Mouse (Mus musculus) liver, embryonic 16.5 days (tissue): Measurements from ENCODE around the gene Rpl19. TPM values are rescaled to one million over a fixed set of nuclear protein-coding genes. Genes with fewer than 3 reads are reported as not detected.

Experiments used
- ATAC-seq: fragments of 200-750 bp; cut with Nextera tagmentation; 2 replicates; pipeline ENCODE4 v1.8.0; 2017; ENCODE audit warnings: low read depth, mild to moderate bottlenecking, moderate number of reproducible peaks, moderate library complexity
- H3K27ac ChIP-seq: fragments of 300-500 bp; sonication (generic); 2 replicates; pipeline ENCODE4 v1.5.1; 2014; ENCODE audit warnings: mild to moderate bottlenecking, low read length
- H3K27me3 ChIP-seq: fragments of 300-500 bp; sonication (generic); 2 replicates; pipeline ENCODE4 v1.6.1; 2014; ENCODE audit warnings: low read depth, low read length, mixed read lengths; ENCODE audit not compliant: control insufficient read depth, insufficient read depth
- H3K36me3 ChIP-seq: fragments of 300-500 bp; sonication (generic); 2 replicates; pipeline ENCODE4 v1.6.1; 2014; ENCODE audit warnings: mild to moderate bottlenecking; ENCODE audit not compliant: control insufficient read depth, insufficient read depth
- H3K4me1 ChIP-seq: fragments of 300-500 bp; sonication (generic); 2 replicates; pipeline ENCODE4 v1.6.1; 2014; ENCODE audit warnings: low read depth, low read length, mixed read lengths; ENCODE audit not compliant: control insufficient read depth
- H3K4me2 ChIP-seq: fragments of 300-500 bp; sonication (generic); 2 replicates; pipeline ENCODE4 v1.6.1; 2014; ENCODE audit warnings: low read depth, low read length, mixed read lengths
- H3K4me3 ChIP-seq: fragments of 300-500 bp; sonication (generic); 2 replicates; pipeline ENCODE4 v1.5.1; 2014; ENCODE audit warnings: low read depth, mild to moderate bottlenecking, low read length
- H3K9ac ChIP-seq: fragments of 300-500 bp; sonication (generic); 2 replicates; pipeline ENCODE4 v1.6.1; 2014; ENCODE audit warnings: low read depth, low read length
- H3K9me3 ChIP-seq: fragments of 300-500 bp; sonication (generic); replicated peaks from 2 replicates; pipeline ENCODE4 v1.6.1; 2016; ENCODE audit warnings: low read length; ENCODE audit not compliant: control insufficient read depth
- WGBS: fragments of 180-500 bp; shearing (Covaris S2); extraction: QIAGEN DNeasy Blood & Tissue Kit; methylation state at CpG from one replicate; pipeline ENCODE4 v1.1.7; 2014; ENCODE audit not compliant: insufficient replicate concordance; 5-methylcytosine and 5-hydroxymethylcytosine counted together
- polyA plus RNA-seq: library from polyadenylated mRNA; unstranded; fragments of >200 nt; fragmentation: Nextera tagmentation; extraction: Ambion mirVana; gene quantifications from 2 replicates; pipeline ENCODE4 v1.2.1, GENCODE M21; 2015

The Rpl19 gene
- 478 and 526 TPM in 2 replicates for polyA plus RNA-seq

DNA sequence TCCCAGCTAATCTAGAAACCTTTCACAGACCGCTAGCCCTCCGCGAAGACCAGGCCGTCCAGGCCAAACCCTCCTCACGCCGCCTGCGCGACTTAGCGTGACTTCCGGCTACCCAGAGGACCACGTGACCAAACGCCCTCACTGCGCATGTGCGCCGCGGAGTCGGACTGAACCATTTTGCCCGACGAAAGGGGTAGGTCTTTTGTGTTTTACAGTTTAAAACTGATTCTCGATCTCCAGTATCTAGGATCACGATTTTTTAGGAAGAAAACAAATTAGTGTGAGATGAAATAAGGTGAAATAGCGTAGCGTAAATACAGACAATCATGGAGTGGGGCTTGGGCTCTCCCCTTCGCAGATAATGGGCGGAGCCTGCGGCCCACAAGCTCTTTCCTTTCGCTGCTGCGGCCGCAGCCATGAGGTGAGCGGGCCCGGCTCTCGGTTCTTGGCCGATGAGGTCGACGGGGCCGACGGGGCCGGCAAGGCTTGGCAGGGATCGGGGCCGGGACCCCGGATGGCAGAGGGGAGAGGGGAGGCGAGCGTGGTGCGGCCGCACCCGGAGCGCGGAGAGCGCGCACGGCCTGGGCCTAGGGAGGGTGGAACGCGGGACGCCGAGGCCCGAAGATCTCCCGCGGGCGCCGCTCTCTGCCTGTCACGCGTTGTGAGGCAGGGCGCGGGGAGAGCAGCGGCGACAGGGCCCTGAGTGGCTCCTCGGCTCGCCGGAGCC lies at the start of gene Rpl19:
Rpl19 (plus strand) TSS at position 141 of the 727 bp plus-strand sequence.
- under 1% methylated on average over 68 of the region's 69 CpGs for WGBS
- peak within 1 kb of the TSS; percentile 94 for H3K4me2 ChIP-seq
- peak within 1 kb of the TSS; percentile 98 for H3K4me3 ChIP-seq
- ATAC-seq: peak; percentile 81
- peaks cover 12% of the 10 kb centered on the region for H3K27me3 ChIP-seq
- H3K27ac ChIP-seq: peak within 1 kb of the TSS; percentile 80
- peaks cover 27% of the 10 kb centered on the region for H3K36me3 ChIP-seq
- peaks cover 18% of the 10 kb centered on the region for H3K4me1 ChIP-seq
- peak within 1 kb of the TSS; percentile 97 for H3K9ac ChIP-seq
- H3K9me3 ChIP-seq: no peaks in the 10 kb centered on the region

DNA sequence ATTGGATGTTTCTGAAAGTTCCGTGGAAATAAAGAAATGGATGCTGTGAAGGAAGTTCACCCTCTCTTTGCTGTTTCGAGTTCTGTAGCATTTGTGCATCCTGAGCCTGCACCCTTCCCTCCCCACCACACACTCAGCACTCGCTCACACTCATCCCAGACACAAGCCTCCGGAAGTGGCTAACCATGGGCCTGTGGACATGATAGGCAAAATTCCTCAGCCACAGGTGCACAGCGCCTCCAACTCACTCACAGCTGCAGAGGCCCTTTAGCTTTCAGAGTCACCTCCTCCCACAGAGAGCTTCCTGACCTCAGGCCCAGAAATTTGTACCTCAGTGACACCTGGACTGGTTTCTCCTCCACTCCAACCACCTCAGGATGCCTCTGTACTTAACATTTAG lies 48.7 kb upstream of the Rpl19 start:
- Histone ChIP-seq H3K4me2 (no peak overlapping the region), H3K4me3 (no peak overlapping the region), H3K27ac (no peak overlapping the region), H3K36me3 (no peaks in the 10 kb centered on the region), H3K27me3 (no peaks in the 10 kb centered on the region), H3K9ac (no peak overlapping the region), H3K9me3 (no peaks in the 10 kb centered on the region), H3K4me1 (no peaks in the 10 kb centered on the region)
- ATAC-seq: no peak
- WGBS: 42% methylated on average over 5 of the region's 5 CpGs

DNA sequence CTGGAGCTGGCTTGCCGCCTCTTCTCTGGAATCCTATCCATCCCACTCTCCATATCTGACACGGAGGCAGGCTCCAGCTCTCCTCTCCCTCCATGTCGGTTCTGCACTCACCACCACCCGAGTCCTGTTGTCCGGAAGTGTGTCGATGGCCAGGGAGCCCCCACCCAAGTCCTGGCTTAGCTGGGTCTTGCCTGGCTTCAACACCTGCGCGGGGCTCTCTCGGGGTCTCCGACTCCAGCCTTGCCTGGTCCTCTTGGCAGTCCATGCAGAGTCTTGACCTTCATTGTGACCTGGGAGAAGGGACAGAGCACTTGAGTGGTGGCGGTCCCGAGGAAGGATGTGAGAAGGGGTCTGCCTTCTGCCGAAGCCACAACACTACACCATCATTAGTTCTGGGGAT lies 48.1 kb upstream of the Rpl19 start:
- Histone ChIP-seq H3K27ac (no peak overlapping the region), H3K9ac (no peak overlapping the region), H3K4me3 (no peak overlapping the region), H3K9me3 (no peaks in the 10 kb centered on the region), H3K27me3 (no peaks in the 10 kb centered on the region), H3K4me1 (no peaks in the 10 kb centered on the region), H3K4me2 (no peak overlapping the region), H3K36me3 (no peaks in the 10 kb centered on the region)
- WGBS: 74% methylated on average over 13 of the region's 13 CpGs
- ATAC-seq: no peak

DNA sequence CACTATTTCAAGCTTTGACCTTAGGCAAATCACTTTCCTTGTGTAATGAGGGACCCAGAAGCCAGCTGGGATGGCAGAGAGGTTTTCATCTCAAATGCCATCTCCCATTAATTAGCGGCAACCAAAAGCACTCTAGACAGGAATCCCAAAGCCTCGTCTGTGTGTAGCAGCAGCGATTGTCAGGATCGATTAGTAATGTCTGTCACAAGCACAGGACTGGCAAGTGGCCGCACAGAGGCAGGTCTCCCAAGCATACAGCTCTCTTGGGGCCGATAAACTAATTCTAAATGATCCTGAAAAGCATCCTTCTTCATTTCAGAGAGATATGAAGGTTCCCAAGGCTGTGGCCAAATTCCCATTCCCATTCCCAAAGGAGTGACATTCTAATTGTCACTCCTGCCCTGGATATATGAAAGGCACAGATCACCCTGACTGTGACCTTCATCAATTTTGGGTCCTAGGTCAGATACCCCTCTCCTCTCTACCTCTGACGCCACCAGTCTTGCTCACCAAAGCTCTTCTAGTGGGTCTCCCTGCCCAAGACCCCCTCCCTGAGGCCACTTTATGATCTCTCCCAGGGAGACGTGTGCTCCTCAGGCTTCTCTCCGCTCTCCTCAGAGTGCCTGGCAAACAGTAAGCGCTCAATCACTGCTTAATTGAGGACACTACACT lies 46.5 kb upstream of the Rpl19 start:
- H3K27me3 ChIP-seq: peaks cover 7% of the 10 kb centered on the region
- WGBS: 59% methylated on average over 10 of the region's 10 CpGs
- no peaks in the 10 kb centered on the region for H3K36me3 ChIP-seq
- H3K27ac ChIP-seq: no peak overlapping the region
- no peaks in the 10 kb centered on the region for H3K4me1 ChIP-seq
- ATAC-seq: no peak
- no peak overlapping the region for H3K4me2 ChIP-seq
- H3K9ac ChIP-seq: no peak overlapping the region
- H3K4me3 ChIP-seq: no peak overlapping the region
- no peaks in the 10 kb centered on the region for H3K9me3 ChIP-seq

DNA sequence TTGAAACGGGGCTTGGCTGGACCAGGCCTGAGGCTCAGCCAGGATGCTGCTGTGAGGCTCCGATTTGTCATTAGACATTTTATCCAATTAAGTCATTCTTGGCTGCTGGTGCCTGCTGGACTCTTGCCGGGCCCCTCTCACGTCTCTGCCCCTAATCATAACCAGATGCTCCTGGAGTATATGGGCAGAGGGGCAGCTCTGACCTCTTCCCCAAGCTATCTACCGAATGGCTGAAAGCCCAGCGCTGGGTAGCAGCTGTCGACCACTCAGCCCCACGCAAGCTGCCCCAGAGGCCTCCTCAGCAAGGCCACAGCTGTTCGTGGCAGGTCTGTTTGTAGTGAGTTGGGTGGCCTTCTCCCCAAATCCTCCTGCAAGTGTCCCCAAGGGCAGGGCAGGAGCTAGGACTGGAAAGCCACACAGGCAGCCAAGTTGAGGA lies 46.0 kb upstream of the Rpl19 start:
- Histone ChIP-seq H3K4me2 (no peak overlapping the region), H3K4me3 (no peak overlapping the region), H3K27me3 (peaks cover 13% of the 10 kb centered on the region), H3K9ac (no peak overlapping the region), H3K36me3 (no peaks in the 10 kb centered on the region), H3K4me1 (no peaks in the 10 kb centered on the region), H3K9me3 (no peaks in the 10 kb centered on the region), H3K27ac (no peak overlapping the region)
- 67% methylated on average over 9 of the region's 9 CpGs for WGBS
- ATAC-seq: no peak

DNA sequence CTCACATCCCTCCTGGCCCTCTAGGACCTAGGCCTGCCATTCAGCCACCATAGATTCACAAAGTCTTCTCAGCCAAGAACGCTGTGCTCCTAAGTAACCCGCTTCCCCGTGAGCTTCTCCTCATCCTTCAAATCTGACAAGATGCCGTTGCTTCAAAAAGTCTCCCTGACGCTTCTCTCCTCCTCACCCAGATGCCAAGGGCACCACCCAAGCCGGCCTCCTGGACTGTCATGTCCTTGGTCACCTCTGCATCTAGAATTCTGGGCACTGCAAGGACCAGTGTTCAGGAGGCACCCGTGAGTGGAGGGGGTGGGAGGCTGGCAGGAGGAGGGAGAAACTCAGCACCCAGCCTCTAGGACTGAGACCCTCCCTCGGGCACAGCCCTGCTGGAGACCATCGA lies 43.8 kb upstream of the Rpl19 start:
- peaks cover 30% of the 10 kb centered on the region for H3K27me3 ChIP-seq
- H3K27ac ChIP-seq: no peak overlapping the region
- WGBS: 71% methylated on average over 9 of the region's 9 CpGs
- no peak for ATAC-seq
- no peak overlapping the region for H3K4me2 ChIP-seq
- H3K4me3 ChIP-seq: no peak overlapping the region
- H3K4me1 ChIP-seq: peaks cover 18% of the 10 kb centered on the region
- H3K9ac ChIP-seq: no peak overlapping the region
- H3K9me3 ChIP-seq: no peaks in the 10 kb centered on the region
- no peaks in the 10 kb centered on the region for H3K36me3 ChIP-seq

DNA sequence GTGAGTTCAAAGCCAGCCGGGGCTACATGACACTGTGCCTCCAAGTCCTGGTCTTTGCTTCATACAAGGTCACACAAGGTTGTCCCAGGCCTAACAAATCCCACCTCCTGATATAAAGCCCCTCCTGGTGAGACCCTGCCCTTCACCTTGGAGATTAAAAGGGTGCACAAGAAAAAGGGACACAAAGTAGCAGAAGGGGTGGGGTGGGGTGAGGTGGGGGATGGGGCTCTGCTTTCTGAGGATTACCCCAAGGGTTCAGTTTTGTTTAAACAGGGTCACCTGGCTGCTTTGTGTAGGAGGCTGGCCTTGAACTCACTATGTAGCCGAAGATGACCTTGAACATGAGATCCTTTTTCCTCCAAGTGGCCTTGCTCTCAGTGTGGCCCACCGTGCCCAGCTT lies 43.0 kb upstream of the Rpl19 start:
- Histone ChIP-seq H3K9ac (no peak overlapping the region), H3K27ac (no peak overlapping the region), H3K9me3 (no peaks in the 10 kb centered on the region), H3K4me1 (peaks cover 20% of the 10 kb centered on the region), H3K27me3 (peaks cover 30% of the 10 kb centered on the region), H3K4me2 (no peak overlapping the region), H3K4me3 (no peak overlapping the region), H3K36me3 (no peaks in the 10 kb centered on the region)
- 78% methylated on average over 3 of the region's 3 CpGs for WGBS
- ATAC-seq: no peak

DNA sequence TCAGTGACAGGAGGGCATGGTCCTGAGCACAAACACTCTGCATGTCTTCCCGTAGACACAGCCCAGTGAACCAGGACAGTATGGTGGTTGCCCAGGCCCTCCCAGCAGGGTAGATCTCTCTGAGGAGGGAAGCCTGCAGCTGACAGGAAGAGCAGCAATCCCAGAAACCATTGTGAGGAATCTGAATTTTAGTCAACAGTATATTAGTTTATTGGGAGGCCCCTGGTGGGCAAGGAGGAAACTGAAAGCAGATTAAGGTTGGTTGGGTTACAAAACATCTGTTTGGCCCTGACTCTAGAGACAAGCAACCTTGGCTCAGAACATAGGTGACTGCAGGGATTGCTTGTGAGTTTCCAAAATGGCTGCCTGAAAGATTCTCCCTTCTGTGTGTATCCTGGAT lies 42.5 kb upstream of the Rpl19 start:
- WGBS: 35% methylated on average over 1 of the region's 1 CpGs
- Histone ChIP-seq H3K4me2 (no peak overlapping the region), H3K36me3 (no peaks in the 10 kb centered on the region), H3K27me3 (peaks cover 30% of the 10 kb centered on the region), H3K9me3 (no peaks in the 10 kb centered on the region), H3K4me1 (peaks cover 20% of the 10 kb centered on the region), H3K27ac (no peak overlapping the region), H3K4me3 (no peak overlapping the region), H3K9ac (no peak overlapping the region)
- ATAC-seq: no peak
